Mouse (Mus musculus): ENCODE measurements at regions not wholly inside any gene's neighbourhood (a gene's known extent, or its start where the extent isn't known, plus 50 kb on each side); places are given as distances from the start of the nearest gene placed in this dataset.
A peak's percentile ranks its signal among the peaks of the same experiment; 100 is the strongest.

- ATAC-seq, result no peak
- Histone ChIP-seq H3K4me1 (replicated peaks; ENCODE audit: control insufficient read depth, insufficient read depth, low read length) (no peaks in the 10 kb centered on the region), H3K27me3 (replicated peaks; ENCODE audit: control insufficient read depth, insufficient read depth, low read length) (no peaks in the 10 kb centered on the region; the same call in 1 of the 2 replicates), H3K36me3 (ENCODE audit: control insufficient read depth, insufficient read depth) (no peaks in the 10 kb centered on the region), H3K9me3 (ENCODE audit: control insufficient read depth) (no peaks in the 10 kb centered on the region), H3K27ac (ENCODE audit: low read depth, low read length) (no peak overlapping the region), H3K9ac (ENCODE audit: low read depth, low read length) (no peak overlapping the region), H3K4me2 (replicated peaks; ENCODE audit: low read depth) (no peak overlapping the region), H3K4me3 (ENCODE audit: low read depth, low read length) (no peak overlapping the region)
- WGBS, result 29% methylated on average over 5 of the region's 5 CpGs
- TF ChIP-seq CTCF (IDR thresholded peaks at IDR 0.05; ENCODE audit: low read depth), result peak; percentile 71
Measured at GRCm38 (mm10) chr4:53354961-53355360, 85.3 kb upstream of the Slc44a1 start.

- TF ChIP-seq CTCF (IDR thresholded peaks at IDR 0.05; ENCODE audit: low read depth), result no peak
- H3K27me3 ChIP-seq (replicated peaks; ENCODE audit: control insufficient read depth, insufficient read depth, low read length), result no peaks in the 10 kb centered on the region; the same call in 1 of the 2 replicates
- WGBS, result 67% methylated on average over 4 of the region's 4 CpGs
- H3K27ac ChIP-seq (ENCODE audit: low read depth, low read length), result no peak overlapping the region
- H3K4me3 ChIP-seq (ENCODE audit: low read depth, low read length), result no peak overlapping the region
- H3K9me3 ChIP-seq (ENCODE audit: control insufficient read depth), result no peaks in the 10 kb centered on the region
- no peaks in the 10 kb centered on the region for H3K36me3 ChIP-seq (ENCODE audit: control insufficient read depth, insufficient read depth)
- no peak overlapping the region for H3K4me2 ChIP-seq (replicated peaks; ENCODE audit: low read depth)
- no peaks in the 10 kb centered on the region for H3K4me1 ChIP-seq (replicated peaks; ENCODE audit: control insufficient read depth, insufficient read depth, low read length)
- no peak overlapping the region for H3K9ac ChIP-seq (ENCODE audit: low read depth, low read length)
- ATAC-seq, result no peak
Measured at GRCm38 (mm10) chr4:53353399-53354090, 86.7 kb upstream of the Slc44a1 start.

GRCm38 (mm10) chr4:53351104-53351607 lies 89.1 kb upstream of the Slc44a1 start:
- Histone ChIP-seq H3K27me3 (replicated peaks; ENCODE audit: control insufficient read depth, insufficient read depth, low read length) (no peaks in the 10 kb centered on the region; the same call in 1 of the 2 replicates), H3K4me3 (ENCODE audit: low read depth, low read length) (no peak overlapping the region), H3K27ac (ENCODE audit: low read depth, low read length) (no peak overlapping the region), H3K4me2 (replicated peaks; ENCODE audit: low read depth) (no peak overlapping the region), H3K9ac (ENCODE audit: low read depth, low read length) (no peak overlapping the region), H3K9me3 (ENCODE audit: control insufficient read depth) (no peaks in the 10 kb centered on the region), H3K4me1 (replicated peaks; ENCODE audit: control insufficient read depth, insufficient read depth, low read length) (no peaks in the 10 kb centered on the region), H3K36me3 (ENCODE audit: control insufficient read depth, insufficient read depth) (no peaks in the 10 kb centered on the region)
- ATAC-seq, result no peak
- TF ChIP-seq CTCF (IDR thresholded peaks at IDR 0.05; ENCODE audit: low read depth), result no peak
- WGBS, result 77% methylated on average over 4 of the region's 4 CpGs

GRCm38 (mm10) chr4:53345346-53345745 lies 94.9 kb upstream of the Slc44a1 start:
- Histone ChIP-seq H3K4me1 (replicated peaks; ENCODE audit: control insufficient read depth, insufficient read depth, low read length) (no peaks in the 10 kb centered on the region), H3K27ac (ENCODE audit: low read depth, low read length) (no peak overlapping the region), H3K36me3 (ENCODE audit: control insufficient read depth, insufficient read depth) (no peaks in the 10 kb centered on the region), H3K27me3 (replicated peaks; ENCODE audit: control insufficient read depth, insufficient read depth, low read length) (no peaks in the 10 kb centered on the region), H3K4me3 (ENCODE audit: low read depth, low read length) (no peak overlapping the region), H3K9ac (ENCODE audit: low read depth, low read length) (no peak overlapping the region), H3K4me2 (replicated peaks; ENCODE audit: low read depth) (no peak overlapping the region), H3K9me3 (ENCODE audit: control insufficient read depth) (no peaks in the 10 kb centered on the region)
- ATAC-seq, result no peak
- 96% methylated on average over 4 of the region's 4 CpGs for WGBS
- no peak for TF ChIP-seq CTCF (IDR thresholded peaks at IDR 0.05; ENCODE audit: low read depth)

GRCm38 (mm10) chr4:53344546-53344945 lies 95.7 kb upstream of the Slc44a1 start:
- H3K9me3 ChIP-seq (ENCODE audit: control insufficient read depth), result no peaks in the 10 kb centered on the region
- 57% methylated on average over 8 of the region's 8 CpGs for WGBS
- no peak overlapping the region for H3K4me3 ChIP-seq (ENCODE audit: low read depth, low read length)
- no peak overlapping the region for H3K4me2 ChIP-seq (replicated peaks; ENCODE audit: low read depth)
- H3K27me3 ChIP-seq (replicated peaks; ENCODE audit: control insufficient read depth, insufficient read depth, low read length), result no peaks in the 10 kb centered on the region
- H3K27ac ChIP-seq (ENCODE audit: low read depth, low read length), result no peak overlapping the region
- no peaks in the 10 kb centered on the region for H3K36me3 ChIP-seq (ENCODE audit: control insufficient read depth, insufficient read depth)
- ATAC-seq, result no peak
- H3K4me1 ChIP-seq (replicated peaks; ENCODE audit: control insufficient read depth, insufficient read depth, low read length), result no peaks in the 10 kb centered on the region
- TF ChIP-seq CTCF (IDR thresholded peaks at IDR 0.05; ENCODE audit: low read depth), result no peak
- no peak overlapping the region for H3K9ac ChIP-seq (ENCODE audit: low read depth, low read length)

GRCm38 (mm10) chr4:53341181-53341580 lies 99.0 kb upstream of the Slc44a1 start:
- Histone ChIP-seq H3K4me3 (ENCODE audit: low read depth, low read length) (no peak overlapping the region), H3K27ac (ENCODE audit: low read depth, low read length) (no peak overlapping the region), H3K9ac (ENCODE audit: low read depth, low read length) (no peak overlapping the region), H3K27me3 (replicated peaks; ENCODE audit: control insufficient read depth, insufficient read depth, low read length) (no peaks in the 10 kb centered on the region), H3K4me2 (replicated peaks; ENCODE audit: low read depth) (no peak overlapping the region), H3K4me1 (replicated peaks; ENCODE audit: control insufficient read depth, insufficient read depth, low read length) (no peaks in the 10 kb centered on the region), H3K36me3 (ENCODE audit: control insufficient read depth, insufficient read depth) (no peaks in the 10 kb centered on the region), H3K9me3 (ENCODE audit: control insufficient read depth) (no peaks in the 10 kb centered on the region)
- no peak for TF ChIP-seq CTCF (IDR thresholded peaks at IDR 0.05; ENCODE audit: low read depth)
- WGBS, result 82% methylated on average over 4 of the region's 4 CpGs
- no peak for ATAC-seq
